Mouse (Mus musculus): ENCODE data around the gene Gm37240. TPM values are rescaled to one million over a fixed set of nuclear protein-coding genes. Genes with fewer than 3 reads are reported as not detected.

Gm37240 gene
- polyA plus RNA-seq, 1 experiment from 2014 or later, result 0.52 TPM

GRCm38 (mm10) chr3:85727171-85727570, 160.1 kb downstream of the Gm37240 start:
- ATAC-seq, result no peak
- no peaks in the 10 kb centered on the region for H3K9me3 ChIP-seq (replicated peaks)
- H3K4me3 ChIP-seq, result no peak overlapping the region
- H3K27ac ChIP-seq, result no peak overlapping the region
- H3K36me3 ChIP-seq, result no peaks in the 10 kb centered on the region
- no peaks in the 10 kb centered on the region for H3K27me3 ChIP-seq (replicated peaks)
- no peak overlapping the region for H3K4me2 ChIP-seq
- no peak overlapping the region for H3K9ac ChIP-seq
- WGBS (ENCODE audit: insufficient replicate concordance), result 59% methylated on average over 2 of the region's 2 CpGs
- peaks cover 21% of the 10 kb centered on the region for H3K4me1 ChIP-seq

GRCm38 (mm10) chr3:85725971-85726370, 161.3 kb downstream of the Gm37240 start:
- Histone ChIP-seq H3K4me3 (no peak overlapping the region), H3K27ac (peak overlapping the region; percentile 54; the same call in 1 of the 2 replicates), H3K27me3 (replicated peaks) (no peaks in the 10 kb centered on the region), H3K9ac (no peak overlapping the region), H3K4me1 (peaks cover 21% of the 10 kb centered on the region), H3K9me3 (replicated peaks) (no peaks in the 10 kb centered on the region), H3K4me2 (no peak overlapping the region), H3K36me3 (no peaks in the 10 kb centered on the region)
- no peak for ATAC-seq
- WGBS (ENCODE audit: insufficient replicate concordance), result 66% methylated on average over 3 of the region's 3 CpGs

DNA sequence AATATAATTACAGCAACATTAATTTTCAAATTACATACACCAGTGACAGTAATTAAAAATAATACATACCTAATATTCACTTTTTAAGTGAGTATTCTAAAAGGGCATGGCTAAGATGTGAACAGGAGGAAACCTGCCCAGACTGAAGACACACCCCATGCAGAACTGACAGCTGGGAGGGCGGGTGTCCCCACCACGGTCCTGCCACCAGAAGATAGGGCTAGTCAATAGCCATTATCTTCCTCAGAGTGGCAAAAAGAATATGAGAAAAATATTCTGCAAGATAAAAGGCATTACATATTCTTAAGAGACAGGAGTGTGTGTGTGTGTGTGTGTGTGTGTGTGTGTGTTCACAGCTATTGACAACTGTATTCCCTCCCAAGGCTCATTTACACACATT, 162.2 kb downstream of the Gm37240 start:
- Histone ChIP-seq H3K4me2 (peak overlapping the region; percentile 45), H3K4me3 (no peak overlapping the region), H3K4me1 (peaks cover 21% of the 10 kb centered on the region), H3K9me3 (replicated peaks) (no peaks in the 10 kb centered on the region), H3K36me3 (no peaks in the 10 kb centered on the region), H3K9ac (no peak overlapping the region), H3K27ac (peak overlapping the region; percentile 78), H3K27me3 (replicated peaks) (no peaks in the 10 kb centered on the region)
- ATAC-seq, result peak; percentile 100
- 19% methylated on average over 2 of the region's 2 CpGs for WGBS (ENCODE audit: insufficient replicate concordance)

DNA sequence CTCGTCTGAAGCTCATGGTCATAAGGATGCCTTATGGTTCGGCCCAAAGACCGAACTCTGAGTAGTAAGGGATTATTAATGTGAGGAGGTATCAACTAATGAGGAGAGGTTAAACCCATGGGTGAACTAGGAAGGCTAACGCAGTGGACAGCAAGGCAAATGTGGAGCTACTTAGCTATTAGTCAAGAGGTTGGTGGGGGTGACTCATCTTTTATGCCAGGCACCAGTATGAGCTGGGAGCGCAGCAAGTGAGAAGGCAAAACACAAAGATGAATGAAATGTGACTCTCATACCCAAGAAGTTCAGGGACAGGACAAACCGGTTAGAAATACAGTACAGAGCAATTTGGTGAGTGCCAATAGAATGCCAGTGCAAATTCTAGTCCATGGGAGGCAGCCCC, 164.7 kb downstream of the Gm37240 start:
- ATAC-seq, result no peak
- Histone ChIP-seq H3K27ac (no peak overlapping the region), H3K4me2 (no peak overlapping the region), H3K36me3 (no peaks in the 10 kb centered on the region), H3K9me3 (replicated peaks) (no peaks in the 10 kb centered on the region), H3K9ac (no peak overlapping the region), H3K4me1 (peaks cover 25% of the 10 kb centered on the region), H3K27me3 (replicated peaks) (no peaks in the 10 kb centered on the region), H3K4me3 (no peak overlapping the region)
- WGBS (ENCODE audit: insufficient replicate concordance), result 81% methylated on average over 6 of the region's 6 CpGs

- H3K9ac ChIP-seq, result no peak overlapping the region
- 64% methylated on average over 4 of the region's 4 CpGs for WGBS (ENCODE audit: insufficient replicate concordance)
- H3K4me2 ChIP-seq, result no peak overlapping the region
- H3K36me3 ChIP-seq, result no peaks in the 10 kb centered on the region
- peak; percentile 60 for ATAC-seq
- H3K4me3 ChIP-seq, result no peak overlapping the region
- H3K27ac ChIP-seq, result no peak overlapping the region
- H3K9me3 ChIP-seq (replicated peaks), result no peaks in the 10 kb centered on the region
- H3K27me3 ChIP-seq (replicated peaks), result peaks cover 4% of the 10 kb centered on the region
- H3K4me1 ChIP-seq, result peaks cover 23% of the 10 kb centered on the region
Measured at GRCm38 (mm10) chr3:85715764-85716297, 171.5 kb downstream of the Gm37240 start.

DNA sequence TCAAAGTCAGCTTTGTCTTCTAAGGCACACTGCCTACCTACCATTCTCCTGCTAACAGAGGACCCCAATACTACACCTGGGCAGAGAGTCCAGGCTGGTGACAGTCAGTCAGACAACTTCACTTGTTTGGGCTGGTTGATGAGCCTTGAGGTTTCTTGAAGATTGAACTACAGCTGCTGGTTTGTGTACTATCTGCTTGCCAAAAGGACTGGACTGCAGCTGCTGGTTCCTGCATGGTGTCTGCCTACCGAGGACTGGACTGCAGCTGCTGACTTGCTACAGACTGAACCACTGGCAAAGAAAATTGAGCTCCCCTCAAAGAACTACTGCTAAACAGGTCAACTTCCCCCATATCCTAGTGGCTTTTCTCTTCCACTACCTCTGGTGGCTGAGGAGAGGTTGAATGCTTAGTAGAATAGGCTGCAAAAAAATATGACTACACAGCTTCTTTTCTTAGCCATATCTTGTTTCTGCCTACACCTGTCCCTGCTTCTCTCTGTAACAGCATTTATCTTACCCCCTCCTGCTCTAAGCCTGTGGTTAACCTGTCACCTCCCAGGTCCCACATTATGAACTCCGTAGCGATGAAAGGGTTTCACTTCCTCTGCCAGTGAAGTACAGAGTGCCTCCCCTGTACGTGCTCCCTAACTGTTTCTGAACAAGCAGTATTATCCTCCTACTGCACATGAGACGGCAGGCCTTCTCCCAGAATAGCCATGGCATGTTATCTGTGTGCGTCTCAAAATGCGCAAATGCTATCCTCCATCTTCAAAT, 173.2 kb downstream of the Gm37240 start:
- no peaks in the 10 kb centered on the region for H3K9me3 ChIP-seq (replicated peaks)
- no peak overlapping the region for H3K4me2 ChIP-seq
- H3K4me1 ChIP-seq, result peaks cover 27% of the 10 kb centered on the region
- H3K4me3 ChIP-seq, result no peak overlapping the region
- no peak for ATAC-seq
- H3K9ac ChIP-seq, result no peak overlapping the region
- peaks cover 6% of the 10 kb centered on the region for H3K27me3 ChIP-seq (replicated peaks)
- 60% methylated on average over 7 of the region's 7 CpGs for WGBS (ENCODE audit: insufficient replicate concordance)
- no peak overlapping the region for H3K27ac ChIP-seq
- no peaks in the 10 kb centered on the region for H3K36me3 ChIP-seq

GRCm38 (mm10) chr3:85710695-85711094, 176.6 kb downstream of the Gm37240 start:
- H3K4me3 ChIP-seq, result no peak overlapping the region
- H3K9me3 ChIP-seq (replicated peaks), result no peaks in the 10 kb centered on the region
- no peak overlapping the region for H3K4me2 ChIP-seq
- ATAC-seq, result peak; percentile 49
- H3K27me3 ChIP-seq (replicated peaks), result peaks cover 6% of the 10 kb centered on the region
- H3K4me1 ChIP-seq, result peaks cover 18% of the 10 kb centered on the region
- no peak overlapping the region for H3K9ac ChIP-seq
- no peaks in the 10 kb centered on the region for H3K36me3 ChIP-seq
- 36% methylated on average over 8 of the region's 8 CpGs for WGBS (ENCODE audit: insufficient replicate concordance)
- no peak overlapping the region for H3K27ac ChIP-seq

GRCm38 (mm10) chr3:85707421-85707820, 179.9 kb downstream of the Gm37240 start:
- no peak for ATAC-seq
- Histone ChIP-seq H3K4me1 (peaks cover 16% of the 10 kb centered on the region; the same call in 1 of the 2 replicates), H3K27me3 (replicated peaks) (peaks cover 6% of the 10 kb centered on the region), H3K4me3 (no peak overlapping the region), H3K9me3 (replicated peaks) (no peaks in the 10 kb centered on the region), H3K9ac (no peak overlapping the region), H3K36me3 (no peaks in the 10 kb centered on the region), H3K27ac (no peak overlapping the region), H3K4me2 (no peak overlapping the region)
- WGBS (ENCODE audit: insufficient replicate concordance), result 38% methylated on average over 7 of the region's 7 CpGs

DNA sequence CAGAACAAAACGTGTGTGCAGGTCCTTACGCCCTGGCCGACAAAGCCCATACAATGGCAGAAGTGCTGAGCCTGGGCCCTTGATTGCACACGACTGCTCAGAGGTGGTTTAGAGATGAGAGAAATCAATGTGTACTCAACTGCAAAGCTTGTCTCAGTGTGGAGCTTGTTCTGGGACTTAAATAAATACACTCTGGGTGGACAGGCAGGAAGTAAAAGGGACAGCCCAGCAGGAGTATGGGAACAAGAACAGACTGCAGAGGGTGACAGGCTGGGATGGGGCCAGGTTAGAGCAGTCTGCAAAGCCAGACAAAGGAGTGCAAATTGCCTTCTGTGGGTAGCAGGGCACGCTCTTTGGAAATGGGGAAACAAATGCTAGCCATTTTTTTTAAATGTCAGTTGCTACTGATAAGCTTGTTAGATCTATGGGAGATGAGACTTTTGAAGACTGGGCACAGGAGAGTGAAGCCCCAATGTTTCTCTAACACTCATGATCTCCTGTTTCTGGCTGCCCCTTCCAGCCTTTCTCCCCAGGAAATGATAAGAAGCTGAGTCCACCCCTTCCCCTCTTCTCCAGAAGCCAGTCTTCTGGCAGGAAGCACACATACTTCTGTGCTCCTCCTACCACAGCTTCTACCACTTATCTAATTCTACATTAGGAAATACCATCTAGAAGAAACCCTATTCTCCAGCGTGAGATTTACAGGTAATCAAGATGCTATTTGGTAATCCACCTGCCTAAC, 184.0 kb downstream of the Gm37240 start:
- Histone ChIP-seq H3K27ac (no peak overlapping the region), H3K4me2 (no peak overlapping the region), H3K9ac (no peak overlapping the region), H3K4me1 (peaks cover 10% of the 10 kb centered on the region; the same call in 1 of the 2 replicates), H3K4me3 (no peak overlapping the region), H3K36me3 (no peaks in the 10 kb centered on the region), H3K9me3 (replicated peaks) (no peaks in the 10 kb centered on the region), H3K27me3 (replicated peaks) (0 out of 2 replicates have a peak, but pooled peaks cover 3% of the 10 kb centered on the region)
- 40% methylated on average over 6 of the region's 6 CpGs for WGBS (ENCODE audit: insufficient replicate concordance)
- ATAC-seq, result no peak

DNA sequence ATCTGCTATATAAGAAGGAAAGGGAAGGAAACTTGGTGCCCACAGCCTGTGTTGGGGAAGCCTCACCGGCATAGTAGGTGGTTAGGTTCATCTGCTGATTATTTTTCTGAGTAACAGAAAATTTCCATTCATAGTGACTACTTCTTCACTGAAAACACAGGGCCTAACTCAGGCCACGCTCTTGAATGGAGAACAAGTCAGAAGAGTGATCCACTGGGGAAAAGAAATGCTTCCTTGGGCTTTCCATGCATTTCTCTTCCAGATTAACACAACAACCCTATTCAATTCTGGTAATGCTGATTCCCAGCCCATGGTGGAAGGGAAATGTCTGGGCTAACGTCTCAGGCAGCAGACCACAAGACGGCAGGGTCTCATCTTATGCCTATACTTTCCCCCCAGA, 188.8 kb downstream of the Gm37240 start:
- Histone ChIP-seq H3K27ac (no peak overlapping the region), H3K4me2 (no peak overlapping the region), H3K9ac (no peak overlapping the region), H3K4me1 (peaks cover 4% of the 10 kb centered on the region; the same call in 1 of the 2 replicates), H3K4me3 (no peak overlapping the region), H3K36me3 (no peaks in the 10 kb centered on the region), H3K27me3 (replicated peaks) (peaks cover 3% of the 10 kb centered on the region; the same call in 1 of the 2 replicates), H3K9me3 (replicated peaks) (no peaks in the 10 kb centered on the region)
- ATAC-seq, result no peak
- 54% methylated on average over 4 of the region's 4 CpGs for WGBS (ENCODE audit: insufficient replicate concordance)

- Histone ChIP-seq H3K4me3 (no peak overlapping the region), H3K27me3 (replicated peaks) (peaks cover 3% of the 10 kb centered on the region; the same call in 1 of the 2 replicates), H3K36me3 (no peaks in the 10 kb centered on the region), H3K4me2 (no peak overlapping the region), H3K9me3 (replicated peaks) (no peaks in the 10 kb centered on the region), H3K9ac (no peak overlapping the region), H3K4me1 (no peaks in the 10 kb centered on the region), H3K27ac (no peak overlapping the region)
- no peak for ATAC-seq
- 71% methylated on average over 3 of the region's 3 CpGs for WGBS (ENCODE audit: insufficient replicate concordance)
Measured at GRCm38 (mm10) chr3:85695056-85695455, 192.3 kb downstream of the Gm37240 start.

DNA sequence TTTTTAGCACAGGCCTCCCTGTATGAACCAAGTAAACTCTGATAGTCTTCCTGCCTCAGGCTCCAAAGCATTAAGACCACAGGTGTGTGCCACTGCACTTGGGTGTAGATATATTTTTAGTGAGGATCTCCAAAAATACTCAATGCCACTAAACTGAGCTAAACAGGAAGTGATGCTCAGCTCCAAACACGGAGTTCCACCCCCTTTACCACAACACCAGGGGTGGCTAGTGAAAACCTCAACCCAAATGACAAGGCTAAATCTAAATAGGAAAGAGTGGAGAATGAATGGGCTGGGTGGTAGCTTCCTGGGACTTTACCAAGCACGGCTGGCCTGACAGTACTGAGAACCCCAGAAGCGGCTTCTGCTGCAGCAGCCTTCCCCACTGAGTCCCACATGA, 194.3 kb downstream of the Gm37240 start:
- H3K4me2 ChIP-seq, result no peak overlapping the region
- no peak overlapping the region for H3K9ac ChIP-seq
- H3K4me1 ChIP-seq, result no peaks in the 10 kb centered on the region
- no peak for ATAC-seq
- no peak overlapping the region for H3K27ac ChIP-seq
- H3K36me3 ChIP-seq, result no peaks in the 10 kb centered on the region
- no peaks in the 10 kb centered on the region for H3K9me3 ChIP-seq (replicated peaks)
- WGBS (ENCODE audit: insufficient replicate concordance), result 15% methylated on average over 3 of the region's 3 CpGs
- no peak overlapping the region for H3K4me3 ChIP-seq
- H3K27me3 ChIP-seq (replicated peaks), result peaks cover 6% of the 10 kb centered on the region; the same call in 1 of the 2 replicates
